Comparison of ENCODE assay signal across 8 mouse cellular contexts in genomic region chr6:87542027-87542426, GRCm38 (mm10). TPM values are rescaled to one million over a fixed set of nuclear protein-coding genes. Genes with fewer than 3 reads are reported as not detected.
A peak's percentile ranks its signal among the peaks of the same experiment; 100 is the strongest.
DNase-seq lines count a peak whose midpoint lies in the region; TF ChIP-seq lines count a peak whose summit lies in the region.

No protein-coding gene starts in this region.

- H3K4me3 ChIP-seq in heart, embryonic 10.5 days = no peak overlapping the region
- H3K4me3 ChIP-seq in bone marrow, adult 2 months (replicated peaks; ENCODE audit: control insufficient read depth, low read depth, low read length) = peak overlapping the region; percentile 22
- H3K4me3 ChIP-seq in kidney, adult 2 months (ENCODE audit: insufficient read depth, low read depth, low read length) = no peak overlapping the region

- TF ChIP-seq POLR2A in bone marrow, adult 2 months (IDR thresholded peaks at IDR 0.05; ENCODE audit: borderline replicate concordance, control insufficient read depth, low read depth, low read length) = no peak
- no peak for TF ChIP-seq POLR2A in kidney, adult 2 months (IDR thresholded peaks at IDR 0.05; ENCODE audit: low read depth, low read length)

- no peak for TF ChIP-seq CTCF in bone marrow, adult 2 months (IDR thresholded peaks at IDR 0.05; ENCODE audit: control insufficient read depth, insufficient read depth, low read length)
- TF ChIP-seq CTCF in kidney, adult 2 months (conservative IDR thresholded peaks at IDR 0.05; ENCODE audit: insufficient read depth, insufficient read length, low read depth, low read length) = no peak

- 0 out of 2 replicates have a peak, but pooled peaks cover 2% of the 10 kb centered on the region for H3K9me3 ChIP-seq in heart, embryonic 10.5 days

- H3K4me1 ChIP-seq in heart, embryonic 10.5 days = peaks cover 15% of the 10 kb centered on the region; the same call in 1 of the 2 replicates
- H3K4me1 ChIP-seq in bone marrow, adult 2 months (ENCODE audit: control insufficient read depth, insufficient read depth, low read length) = peaks cover 13% of the 10 kb centered on the region; the same call in 1 of the 2 replicates
- no peaks in the 10 kb centered on the region for H3K4me1 ChIP-seq in kidney, adult 2 months (ENCODE audit: control insufficient read depth, insufficient read depth, low read length)

- peaks cover 16% of the 10 kb centered on the region; the same call in 1 of the 2 replicates for H3K27me3 ChIP-seq in heart, embryonic 10.5 days (ENCODE audit: insufficient read depth, poor library complexity, severe bottlenecking)
- no peaks in the 10 kb centered on the region for H3K27me3 ChIP-seq in kidney, adult 2 months (replicated peaks; ENCODE audit: control insufficient read depth, insufficient read depth, low read length)

- H3K36me3 ChIP-seq in heart, embryonic 10.5 days = no peaks in the 10 kb centered on the region
- no peaks in the 10 kb centered on the region for H3K36me3 ChIP-seq in kidney, adult 2 months (ENCODE audit: control insufficient read depth, insufficient read depth, low read length)

- WGBS in heart, embryonic 10.5 days = 33% methylated on average over 9 of the region's 9 CpGs
- WGBS in bone marrow, adult 2 months = 2% methylated on average over 9 of the region's 9 CpGs
- WGBS in kidney, adult 2 months = 36% methylated on average over 9 of the region's 9 CpGs

- DNase-seq in heart, adult 8-10 months (ENCODE audit: low spot score) = peak; percentile 53
- DNase-seq in heart, embryonic 10.5 days (ENCODE audit: low spot score) = no peak
- DNase-seq in kidney, adult 2 months = peak; percentile 62
- peak; percentile 89 for DNase-seq in lung, postnatal 36 days
- DNase-seq in thymus, postnatal 14 days = peak; percentile 90
- no peak for DNase-seq in layer of hippocampus, postnatal 14 days (ENCODE audit: low spot score in 2 of 2)
- no peak for DNase-seq in layer of hippocampus, postnatal 10 days (ENCODE audit: low spot score in 2 of 2)

- H3K27ac ChIP-seq in heart, embryonic 10.5 days = no peak overlapping the region
- H3K27ac ChIP-seq in bone marrow, adult 2 months (ENCODE audit: control insufficient read depth, insufficient read depth, low read depth, low read length, poor library complexity) = peak overlapping the region; percentile 72
- H3K27ac ChIP-seq in kidney, adult 2 months (ENCODE audit: insufficient read depth, low read depth, low read length) = no peak overlapping the region

RNA-seq across cellular contexts. Expression of gene Arhgap25, which starts 9.0 kb away (rescaled TPM):
- 1 to 10 TPM; 2.4 to 3.6 (median 2.9) TPM for total RNA-seq in heart, adult 8-10 months (2022)
- 2.3 and 3.9 TPM in 2 replicates for polyA plus RNA-seq in heart, embryonic 10.5 days (2016; fragmentation: Nextera tagmentation; extraction: Ambion mirVana)
- 9.9 and 24.4 TPM in 2 replicates for polyA plus RNA-seq in bone marrow, adult 2 months (2011; ENCODE audit: insufficient read depth, insufficient read length, low replicate concordance, missing spikeins)
- 0.68 and 1.5 TPM in 2 replicates for polyA plus RNA-seq in kidney, adult 2 months (2012; rRNA removed)
- 1 to 10 TPM; 2.7 to 3.3 TPM for total RNA-seq in layer of hippocampus, postnatal 14 days (2021)
- total RNA-seq in layer of hippocampus, postnatal 10 days (2021) = 1 to 10 TPM; 3.5 to 4.5 TPM

RNA-seq across cellular contexts. Expression of gene Prokr1, which starts 48.5 kb away (rescaled TPM):
- total RNA-seq in heart, adult 8-10 months (2022) = under 1 TPM; 0.62 to 0.68 (median 0.66) TPM
- polyA plus RNA-seq in heart, embryonic 10.5 days (2016; fragmentation: Nextera tagmentation; extraction: Ambion mirVana) = 3.0 and 3.9 TPM in 2 replicates
- polyA plus RNA-seq in bone marrow, adult 2 months (2011; ENCODE audit: insufficient read depth, insufficient read length, low replicate concordance, missing spikeins) = 1.6 and 2.0 TPM in 2 replicates
- 0.19 and 0.22 TPM in 2 replicates for polyA plus RNA-seq in kidney, adult 2 months (2012; rRNA removed)
- under 1 TPM; 0.48 to 0.55 TPM for total RNA-seq in layer of hippocampus, postnatal 14 days (2021)
- 1 to 10 TPM in 1 of 2 experiments, under 1 TPM in 1; 0.59 to 1.1 TPM for total RNA-seq in layer of hippocampus, postnatal 10 days (2021)

Comparison
In these comparisons a context has a peak if more than half of its experiments do, and no peak if none do; other contexts are left out.
1. DNase-seq: peak in heart, adult 8-10 months (single experiment), kidney, adult 2 months (single experiment), lung, postnatal 36 days (single experiment) and thymus, postnatal 14 days (single experiment); none in heart, embryonic 10.5 days (single experiment), layer of hippocampus, postnatal 14 days (0 of 2) and layer of hippocampus, postnatal 10 days (0 of 2).